Mouse (Mus musculus) monocyte, adult 5-6 weeks (primary cell): ENCODE data around the gene Notch4. TPM values are rescaled to one million over a fixed set of nuclear protein-coding genes. Genes with fewer than 3 reads are reported as not detected.

Experiments
- ATAC-seq: fragments of 153-309, 156-312 bp; replicated peaks from 2 replicates; pipeline ENCODE4 v1.8.0; 2017; ENCODE audit warnings: mild to moderate bottlenecking; ENCODE audit not compliant: low TSS enrichment, insufficient number of reproducible peaks, severe bottlenecking, poor library complexity, low FRiP score
- total RNA-seq: library from RNA; stranded (forward); fragments of 200-1000, 200-491, 200-594 nt; gene quantifications from 3 replicates; pipeline ENCODE4 v1.2.3, GENCODE M21; 2017

Notch4 gene
- total RNA-seq, 1 experiment from 2014 or later: 0.48 TPM

GRCm38 (mm10) chr17:34635671-34636070 is 71.6 kb downstream of the Notch4 start:
- no peak for ATAC-seq

GRCm38 (mm10) chr17:34637459-34637858 is 73.4 kb downstream of the Notch4 start:
- no peak for ATAC-seq

Other genes with a start within 250 kb of the Notch4 start
- gene H2-Eb2, start 238.6 kb upstream of the Notch4 start, total RNA-seq: 4.9 to 11.5 TPM (median 8.6 TPM) in 3 replicates
- 0.76 TPM in 1 of 3 replicates, not detected in the others for gene Btnl2, start 209.4 kb upstream of the Notch4 start, total RNA-seq
- gene Btnl1, start 187.1 kb upstream of the Notch4 start, total RNA-seq: 0.19 TPM in 1 of 3 replicates, not detected in the others
- 2.6 to 4.7 TPM in 2 of 3 replicates, not detected in the other for gene BC051142, start 165.4 kb upstream of the Notch4 start, total RNA-seq
- gene Btnl4, start 87.0 kb upstream of the Notch4 start, total RNA-seq: not detected in 3 replicates
- not detected in 3 replicates for gene Btnl6, start 46.9 kb upstream of the Notch4 start, total RNA-seq
- 64.4 to 104 TPM (median 95.5 TPM) in 3 replicates for gene Gpsm3, start 25.5 kb downstream of the Notch4 start, total RNA-seq
- 26.8 to 34.9 TPM (median 30.9 TPM) in 3 replicates for gene Pbx2, start 27.0 kb downstream of the Notch4 start, total RNA-seq
- 3.7 to 7.3 TPM (median 5.1 TPM) in 3 replicates for gene Ager, start 33.6 kb downstream of the Notch4 start, total RNA-seq
- 8.6 to 21.8 TPM (median 14.6 TPM) in 3 replicates for gene Rnf5, start 39.4 kb downstream of the Notch4 start, total RNA-seq
- gene Agpat1, start 40.0 kb downstream of the Notch4 start, total RNA-seq: 14.3 to 26.9 TPM (median 16.4 TPM) in 3 replicates
- 2.3 to 3.3 TPM (median 3.0 TPM) in 3 replicates for gene Egfl8, start 51.7 kb downstream of the Notch4 start, total RNA-seq
- gene Ppt2, start 64.2 kb downstream of the Notch4 start, total RNA-seq: 30.4 to 67.0 TPM (median 38.4 TPM) in 3 replicates
- gene Prrt1, start 65.3 kb downstream of the Notch4 start, total RNA-seq: 0.29 to 1.9 TPM (median 0.75 TPM) in 3 replicates
- 5.6 to 15.1 TPM (median 6.4 TPM) in 3 replicates for gene Fkbpl, start 80.5 kb downstream of the Notch4 start, total RNA-seq
- gene Atf6b, start 82.9 kb downstream of the Notch4 start, total RNA-seq: 17.4 to 26.0 TPM (median 23.4 TPM) in 3 replicates
- not detected in 3 replicates for gene Tnxb, start 106.3 kb downstream of the Notch4 start, total RNA-seq
- 0.19 to 0.64 TPM (median 0.19 TPM) in 3 replicates for gene C4b, start 179.6 kb downstream of the Notch4 start, total RNA-seq
- gene Cyp21a1, start 240.3 kb downstream of the Notch4 start, total RNA-seq: not detected in 3 replicates